Mouse (Mus musculus): Measurements from ENCODE around the gene Rcan3. TPM values are rescaled to one million over a fixed set of nuclear protein-coding genes. Genes with fewer than 3 reads are reported as not detected.

Rcan3 gene
- polyA plus RNA-seq, 1 experiment from 2014 or later, result 4.9 TPM

GRCm38 (mm10) chr4:135406180-135406579 lies 27.5 kb downstream of the Rcan3 start:
- Histone ChIP-seq H3K4me2 (ENCODE audit: low read depth, low read length) (no peak overlapping the region), H3K36me3 (replicated peaks; ENCODE audit: insufficient read depth, low read length) (no peaks in the 10 kb centered on the region), H3K9ac (replicated peaks) (no peak overlapping the region), H3K4me3 (ENCODE audit: low read depth, low read length) (no peak overlapping the region), H3K27ac (ENCODE audit: low read depth) (no peak overlapping the region), H3K4me1 (ENCODE audit: insufficient read depth) (peaks cover 6% of the 10 kb centered on the region), H3K9me3 (ENCODE audit: low read length) (no peaks in the 10 kb centered on the region), H3K27me3 (ENCODE audit: insufficient read depth, low read length) (no peaks in the 10 kb centered on the region)
- 58% methylated on average over 5 of the region's 5 CpGs for WGBS (ENCODE audit: insufficient replicate concordance)
- TF ChIP-seq EP300 (IDR thresholded peaks at IDR 0.05; ENCODE audit: low read depth), result no peak
- no peak for TF ChIP-seq CTCF (IDR thresholded peaks at IDR 0.05; ENCODE audit: low read depth)
- ATAC-seq (peak; percentile 17; the same call in 1 of the 2 replicates), DNase-seq (peak; percentile 53)

- peaks cover 6% of the 10 kb centered on the region for H3K4me1 ChIP-seq (ENCODE audit: insufficient read depth)
- TF ChIP-seq CTCF (IDR thresholded peaks at IDR 0.05; ENCODE audit: low read depth), result no peak
- no peak for TF ChIP-seq EP300 (IDR thresholded peaks at IDR 0.05; ENCODE audit: low read depth)
- 74% methylated on average over 2 of the region's 2 CpGs for WGBS (ENCODE audit: insufficient replicate concordance)
- DNase-seq (no peak), ATAC-seq (no peak)
- no peak overlapping the region for H3K4me3 ChIP-seq (ENCODE audit: low read depth, low read length)
- H3K36me3 ChIP-seq (replicated peaks; ENCODE audit: insufficient read depth, low read length), result no peaks in the 10 kb centered on the region
- H3K27ac ChIP-seq (ENCODE audit: low read depth), result no peak overlapping the region
- H3K4me2 ChIP-seq (ENCODE audit: low read depth, low read length), result no peak overlapping the region
- H3K9ac ChIP-seq (replicated peaks), result no peak overlapping the region
- H3K9me3 ChIP-seq (ENCODE audit: low read length), result no peaks in the 10 kb centered on the region
- no peaks in the 10 kb centered on the region for H3K27me3 ChIP-seq (ENCODE audit: insufficient read depth, low read length)
Measured at GRCm38 (mm10) chr4:135404916-135405315, 28.7 kb downstream of the Rcan3 start.

GRCm38 (mm10) chr4:135404048-135404447 lies 29.6 kb downstream of the Rcan3 start:
- TF ChIP-seq EP300 (IDR thresholded peaks at IDR 0.05; ENCODE audit: low read depth), result no peak
- TF ChIP-seq CTCF (IDR thresholded peaks at IDR 0.05; ENCODE audit: low read depth), result no peak

GRCm38 (mm10) chr4:135401881-135402280 lies 31.8 kb downstream of the Rcan3 start:
- DNase-seq (no peak), ATAC-seq (no peak)
- no peak overlapping the region for H3K4me3 ChIP-seq (ENCODE audit: low read depth, low read length)
- H3K36me3 ChIP-seq (replicated peaks; ENCODE audit: insufficient read depth, low read length), result no peaks in the 10 kb centered on the region
- no peak for TF ChIP-seq EP300 (IDR thresholded peaks at IDR 0.05; ENCODE audit: low read depth)
- TF ChIP-seq CTCF (IDR thresholded peaks at IDR 0.05; ENCODE audit: low read depth), result no peak
- no peak overlapping the region for H3K4me2 ChIP-seq (ENCODE audit: low read depth, low read length)
- no peak overlapping the region for H3K27ac ChIP-seq (ENCODE audit: low read depth)
- WGBS (ENCODE audit: insufficient replicate concordance), result 50% methylated on average over 7 of the region's 7 CpGs
- peaks cover 9% of the 10 kb centered on the region for H3K4me1 ChIP-seq (ENCODE audit: insufficient read depth)
- peaks cover 19% of the 10 kb centered on the region for H3K27me3 ChIP-seq (ENCODE audit: insufficient read depth, low read length)
- H3K9me3 ChIP-seq (ENCODE audit: low read length), result no peaks in the 10 kb centered on the region
- H3K9ac ChIP-seq (replicated peaks), result no peak overlapping the region

More at GRCm38 (mm10) chr4:135404048-135404447, 29.6 kb downstream of the Rcan3 start:
- no peak overlapping the region for H3K4me3 ChIP-seq (ENCODE audit: low read depth, low read length)
- 78% methylated on average over 10 of the region's 10 CpGs for WGBS (ENCODE audit: insufficient replicate concordance)
- ATAC-seq, result no peak
- H3K9me3 ChIP-seq (ENCODE audit: low read length), result no peaks in the 10 kb centered on the region
- H3K4me2 ChIP-seq (ENCODE audit: low read depth, low read length), result no peak overlapping the region
- no peak overlapping the region for H3K9ac ChIP-seq (replicated peaks)
- H3K27me3 ChIP-seq (ENCODE audit: insufficient read depth, low read length), result no peaks in the 10 kb centered on the region
- DNase-seq, result no peak
- no peaks in the 10 kb centered on the region for H3K36me3 ChIP-seq (replicated peaks; ENCODE audit: insufficient read depth, low read length)
- H3K27ac ChIP-seq (ENCODE audit: low read depth), result no peak overlapping the region
- peaks cover 6% of the 10 kb centered on the region for H3K4me1 ChIP-seq (ENCODE audit: insufficient read depth)

- Histone ChIP-seq H3K27me3 (ENCODE audit: insufficient read depth, low read length) (peaks cover 30% of the 10 kb centered on the region), H3K4me1 (ENCODE audit: insufficient read depth) (0 out of 2 replicates have a peak, but pooled peaks cover 3% of the 10 kb centered on the region), H3K27ac (ENCODE audit: low read depth) (no peak within 1 kb of the TSS), H3K4me3 (ENCODE audit: low read depth, low read length) (peak within 1 kb of the TSS; percentile 6; the same call in 1 of the 2 replicates), H3K9me3 (ENCODE audit: low read length) (no peaks in the 10 kb centered on the region), H3K4me2 (ENCODE audit: low read depth, low read length) (peak within 1 kb of the TSS; percentile 42), H3K9ac (replicated peaks) (no peak within 1 kb of the TSS), H3K36me3 (replicated peaks; ENCODE audit: insufficient read depth, low read length) (no peaks in the 10 kb centered on the region)
- TF ChIP-seq EP300 (IDR thresholded peaks at IDR 0.05; ENCODE audit: low read depth) (no peak), CTCF (IDR thresholded peaks at IDR 0.05; ENCODE audit: low read depth) (no peak)
- no peak for ATAC-seq
- no peak for DNase-seq
- WGBS (ENCODE audit: insufficient replicate concordance), result under 1% methylated on average over 29 of the region's 29 CpGs
Measured at GRCm38 (mm10) chr4:135397991-135398390, 35.7 kb downstream of the Rcan3 start, which contains the start of gene Ncmap. TSS of gene Ncmap (minus strand) at chr4:135398227.

GRCm38 (mm10) chr4:135397551-135397950 lies 36.1 kb downstream of the Rcan3 start:
- TF ChIP-seq EP300 (IDR thresholded peaks at IDR 0.05; ENCODE audit: low read depth) (no peak), CTCF (IDR thresholded peaks at IDR 0.05; ENCODE audit: low read depth) (no peak)
- WGBS (ENCODE audit: insufficient replicate concordance), result 8% methylated on average over 15 of the region's 16 CpGs
- H3K27ac ChIP-seq (ENCODE audit: low read depth), result no peak overlapping the region
- ATAC-seq, result no peak
- H3K27me3 ChIP-seq (ENCODE audit: insufficient read depth, low read length), result peaks cover 30% of the 10 kb centered on the region
- H3K4me3 ChIP-seq (ENCODE audit: low read depth, low read length), result peak overlapping the region; percentile 6; the same call in 1 of the 2 replicates
- no peak overlapping the region for H3K9ac ChIP-seq (replicated peaks)
- no peaks in the 10 kb centered on the region for H3K9me3 ChIP-seq (ENCODE audit: low read length)
- 0 out of 2 replicates have a peak, but pooled peaks cover 3% of the 10 kb centered on the region for H3K4me1 ChIP-seq (ENCODE audit: insufficient read depth)
- H3K36me3 ChIP-seq (replicated peaks; ENCODE audit: insufficient read depth, low read length), result no peaks in the 10 kb centered on the region
- 0 out of 2 replicates have a peak overlapping the region, but pooled peaks have one; percentile 42 for H3K4me2 ChIP-seq (ENCODE audit: low read depth, low read length)
- DNase-seq, result no peak
